Mouse (Mus musculus): Measurements from ENCODE around the gene Aff1.

Gene Aff1

GRCm38 (mm10) chr5:103694094-103694493, 1.9 kb downstream of the Aff1 start:
- no peak for DNase-seq

- DNase-seq = no peak
Measured at GRCm38 (mm10) chr5:103697875-103698491, 5.8 kb downstream of the Aff1 start.

GRCm38 (mm10) chr5:103698577-103698976, 6.4 kb downstream of the Aff1 start:
- no peak for DNase-seq

- no peak for DNase-seq
Measured at GRCm38 (mm10) chr5:103699537-103699936, 7.4 kb downstream of the Aff1 start.

- DNase-seq = no peak
Measured at GRCm38 (mm10) chr5:103700661-103701060, 8.5 kb downstream of the Aff1 start.

- DNase-seq = no peak
Measured at GRCm38 (mm10) chr5:103701466-103701865, 9.3 kb downstream of the Aff1 start.

- no peak for DNase-seq
Measured at GRCm38 (mm10) chr5:103702527-103702926, 10.4 kb downstream of the Aff1 start.

- DNase-seq = no peak
Measured at GRCm38 (mm10) chr5:103705331-103705730, 13.2 kb downstream of the Aff1 start.

GRCm38 (mm10) chr5:103705874-103706273, 13.7 kb downstream of the Aff1 start:
- DNase-seq = no peak

- no peak for DNase-seq
Measured at GRCm38 (mm10) chr5:103709044-103709443, 16.9 kb downstream of the Aff1 start.

- DNase-seq = no peak
Measured at GRCm38 (mm10) chr5:103711886-103712285, 19.7 kb downstream of the Aff1 start.

- DNase-seq = no peak
Measured at GRCm38 (mm10) chr5:103713422-103713821, 21.2 kb downstream of the Aff1 start.

- DNase-seq = no peak
Measured at GRCm38 (mm10) chr5:103714943-103715342, 22.8 kb downstream of the Aff1 start.

- DNase-seq = no peak
Measured at GRCm38 (mm10) chr5:103716824-103717342, 24.7 kb downstream of the Aff1 start.

- DNase-seq = no peak
Measured at GRCm38 (mm10) chr5:103719131-103719530, 27.0 kb downstream of the Aff1 start.

GRCm38 (mm10) chr5:103719851-103720250, 27.7 kb downstream of the Aff1 start:
- no peak for DNase-seq

- no peak for DNase-seq
Measured at GRCm38 (mm10) chr5:103720967-103721366, 28.8 kb downstream of the Aff1 start.

GRCm38 (mm10) chr5:103721490-103721889, 29.3 kb downstream of the Aff1 start:
- no peak for DNase-seq

- DNase-seq = no peak
Measured at GRCm38 (mm10) chr5:103722721-103723120, 30.5 kb downstream of the Aff1 start.

- no peak for DNase-seq
Measured at GRCm38 (mm10) chr5:103724384-103724783, 32.2 kb downstream of the Aff1 start.

GRCm38 (mm10) chr5:103724823-103725222, 32.6 kb downstream of the Aff1 start:
- DNase-seq = no peak

GRCm38 (mm10) chr5:103725268-103726149, 33.3 kb downstream of the Aff1 start:
- no peak for DNase-seq

- DNase-seq = no peak
Measured at GRCm38 (mm10) chr5:103726281-103726938, 34.2 kb downstream of the Aff1 start.

All from kidney, adult 18-20 months (tissue).